Mouse (Mus musculus): ENCODE results near the gene Mtmr12. TPM values are rescaled to one million over a fixed set of nuclear protein-coding genes. Genes with fewer than 3 reads are reported as not detected.

Gene Mtmr12
- polyA plus RNA-seq, 1 experiment from 2014 or later, result 4.0 TPM

GRCm38 (mm10) chr15:12240705-12241328, 36.0 kb downstream of the Mtmr12 start:
- H3K9ac ChIP-seq (replicated peaks), result no peak overlapping the region
- peaks cover 9% of the 10 kb centered on the region for H3K4me1 ChIP-seq (ENCODE audit: insufficient read depth)
- TF ChIP-seq CTCF (IDR thresholded peaks at IDR 0.05; ENCODE audit: low read depth) (no peak), EP300 (IDR thresholded peaks at IDR 0.05; ENCODE audit: low read depth) (no peak)
- no peaks in the 10 kb centered on the region for H3K27me3 ChIP-seq (ENCODE audit: insufficient read depth, low read length)
- H3K4me3 ChIP-seq (ENCODE audit: low read depth, low read length), result no peak overlapping the region
- H3K4me2 ChIP-seq (ENCODE audit: low read depth, low read length), result no peak overlapping the region
- H3K9me3 ChIP-seq (ENCODE audit: low read length), result no peaks in the 10 kb centered on the region
- ATAC-seq, result no peak
- WGBS (ENCODE audit: insufficient replicate concordance), result 74% methylated on average over 3 of the region's 3 CpGs
- peaks cover 38% of the 10 kb centered on the region for H3K36me3 ChIP-seq (replicated peaks; ENCODE audit: insufficient read depth, low read length)
- DNase-seq, result no peak
- H3K27ac ChIP-seq (ENCODE audit: low read depth), result no peak overlapping the region

DNA sequence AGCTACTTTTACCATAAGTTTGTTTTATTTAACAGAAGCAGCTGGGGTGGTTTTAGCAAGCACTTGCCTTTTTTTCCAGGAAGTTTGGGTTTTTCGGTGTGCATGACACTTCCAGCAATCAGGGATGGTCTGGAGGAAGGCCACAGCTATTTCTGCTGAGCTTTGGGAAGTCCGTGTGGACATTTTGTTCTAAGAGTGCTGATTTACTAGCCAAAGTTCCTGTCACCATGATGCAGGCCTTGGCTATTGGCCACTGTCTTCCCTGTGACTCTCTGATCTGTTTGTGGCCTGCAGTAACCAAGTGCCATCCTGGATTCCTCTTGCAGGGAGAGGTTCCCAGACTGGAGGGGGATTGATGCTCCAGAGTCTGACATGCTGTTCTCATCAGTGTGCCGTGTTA, 39.0 kb downstream of the Mtmr12 start:
- ATAC-seq (no peak), DNase-seq (no peak)
- 78% methylated on average over 3 of the region's 3 CpGs for WGBS (ENCODE audit: insufficient replicate concordance)
- peak overlapping the region; percentile 50; the same call in 1 of the 2 replicates for H3K27ac ChIP-seq (ENCODE audit: low read depth)
- no peaks in the 10 kb centered on the region for H3K27me3 ChIP-seq (ENCODE audit: insufficient read depth, low read length)
- H3K4me3 ChIP-seq (ENCODE audit: low read depth, low read length), result no peak overlapping the region
- no peak overlapping the region for H3K9ac ChIP-seq (replicated peaks)
- no peak overlapping the region for H3K4me2 ChIP-seq (ENCODE audit: low read depth, low read length)
- TF ChIP-seq CTCF (IDR thresholded peaks at IDR 0.05; ENCODE audit: low read depth) (no peak), EP300 (IDR thresholded peaks at IDR 0.05; ENCODE audit: low read depth) (peak; percentile 58; the same call in 1 of the 2 replicates)
- no peaks in the 10 kb centered on the region for H3K9me3 ChIP-seq (ENCODE audit: low read length)
- peaks cover 28% of the 10 kb centered on the region for H3K36me3 ChIP-seq (replicated peaks; ENCODE audit: insufficient read depth, low read length)
- peaks cover 8% of the 10 kb centered on the region; the same call in 1 of the 2 replicates for H3K4me1 ChIP-seq (ENCODE audit: insufficient read depth)

DNA sequence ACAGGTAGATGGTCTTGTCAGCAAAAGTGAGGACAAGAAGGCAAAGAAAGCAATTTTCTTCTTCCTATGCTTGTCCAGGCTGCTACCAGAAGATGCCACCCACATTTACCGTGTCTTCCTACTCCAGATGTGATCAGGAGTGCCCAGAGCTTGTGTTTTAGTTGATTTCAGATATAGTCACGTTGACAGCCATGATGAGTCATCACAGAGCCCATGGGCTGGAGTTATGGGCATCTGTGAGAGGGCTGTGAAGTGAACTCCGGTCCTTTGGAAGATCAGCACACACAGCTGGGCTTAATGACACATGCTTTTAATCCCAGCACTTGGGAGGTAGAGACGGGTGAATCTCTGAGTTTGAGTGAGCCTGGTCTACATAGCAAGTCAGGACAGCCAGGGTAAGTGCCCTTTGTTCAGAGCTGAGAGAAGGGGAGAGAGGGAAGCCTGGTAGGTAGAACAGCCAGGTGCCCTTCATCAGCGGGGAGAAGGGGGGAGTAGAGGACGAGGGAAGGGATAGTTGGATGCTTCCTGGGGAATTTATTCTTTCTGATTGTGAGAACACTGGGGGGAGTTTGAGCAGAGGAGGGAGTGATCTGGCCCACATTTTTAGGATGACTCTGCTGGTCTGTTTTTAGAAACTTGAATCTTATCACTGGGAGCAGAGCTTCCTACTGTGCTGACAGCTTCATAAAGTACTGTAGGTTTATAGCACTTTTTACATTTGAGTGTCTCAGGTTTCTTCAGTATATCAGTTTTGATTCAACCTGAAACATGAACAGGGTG, 40.9 kb downstream of the Mtmr12 start:
- peak; percentile 78 for ATAC-seq
- H3K4me2 ChIP-seq (ENCODE audit: low read depth, low read length), result peak overlapping the region; percentile 39
- peaks cover 24% of the 10 kb centered on the region for H3K36me3 ChIP-seq (replicated peaks; ENCODE audit: insufficient read depth, low read length)
- H3K4me1 ChIP-seq (ENCODE audit: insufficient read depth), result peaks cover 8% of the 10 kb centered on the region; the same call in 1 of the 2 replicates
- H3K9ac ChIP-seq (replicated peaks), result no peak overlapping the region
- no peak for DNase-seq
- no peaks in the 10 kb centered on the region for H3K27me3 ChIP-seq (ENCODE audit: insufficient read depth, low read length)
- TF ChIP-seq CTCF (IDR thresholded peaks at IDR 0.05; ENCODE audit: low read depth) (no peak), EP300 (IDR thresholded peaks at IDR 0.05; ENCODE audit: low read depth) (peak; percentile 73)
- H3K27ac ChIP-seq (ENCODE audit: low read depth), result peak overlapping the region; percentile 81
- H3K4me3 ChIP-seq (ENCODE audit: low read depth, low read length), result no peak overlapping the region
- WGBS (ENCODE audit: insufficient replicate concordance), result 36% methylated on average over 6 of the region's 6 CpGs
- H3K9me3 ChIP-seq (ENCODE audit: low read length), result no peaks in the 10 kb centered on the region

- Histone ChIP-seq H3K4me2 (ENCODE audit: low read depth, low read length) (peak overlapping the region; percentile 39; the same call in 1 of the 2 replicates), H3K4me3 (ENCODE audit: low read depth, low read length) (no peak overlapping the region), H3K27me3 (ENCODE audit: insufficient read depth, low read length) (no peaks in the 10 kb centered on the region), H3K36me3 (replicated peaks; ENCODE audit: insufficient read depth, low read length) (peaks cover 29% of the 10 kb centered on the region), H3K27ac (ENCODE audit: low read depth) (peak overlapping the region; percentile 81), H3K4me1 (ENCODE audit: insufficient read depth) (peaks cover 8% of the 10 kb centered on the region; the same call in 1 of the 2 replicates), H3K9me3 (ENCODE audit: low read length) (no peaks in the 10 kb centered on the region), H3K9ac (replicated peaks) (0 out of 2 replicates have a peak overlapping the region, but pooled peaks have one; percentile 26)
- WGBS (ENCODE audit: insufficient replicate concordance), result 60% methylated on average over 11 of the region's 11 CpGs
- TF ChIP-seq CTCF (IDR thresholded peaks at IDR 0.05; ENCODE audit: low read depth), result no peak
- TF ChIP-seq EP300 (IDR thresholded peaks at IDR 0.05; ENCODE audit: low read depth), result peak; percentile 40; the same call in 1 of the 2 replicates
- DNase-seq, result no peak
- ATAC-seq, result peak; percentile 78
Measured at GRCm38 (mm10) chr15:12246360-12247158, 41.7 kb downstream of the Mtmr12 start.

GRCm38 (mm10) chr15:12247159-12247603, 42.4 kb downstream of the Mtmr12 start:
- no peaks in the 10 kb centered on the region for H3K9me3 ChIP-seq (ENCODE audit: low read length)
- ATAC-seq (no peak), DNase-seq (no peak)
- H3K27ac ChIP-seq (ENCODE audit: low read depth), result no peak overlapping the region; the same call in 1 of the 2 replicates
- H3K36me3 ChIP-seq (replicated peaks; ENCODE audit: insufficient read depth, low read length), result peaks cover 34% of the 10 kb centered on the region
- no peak overlapping the region for H3K4me3 ChIP-seq (ENCODE audit: low read depth, low read length)
- H3K4me2 ChIP-seq (ENCODE audit: low read depth, low read length), result no peak overlapping the region
- H3K27me3 ChIP-seq (ENCODE audit: insufficient read depth, low read length), result no peaks in the 10 kb centered on the region
- peaks cover 8% of the 10 kb centered on the region; the same call in 1 of the 2 replicates for H3K4me1 ChIP-seq (ENCODE audit: insufficient read depth)
- H3K9ac ChIP-seq (replicated peaks), result no peak overlapping the region
- no peak for TF ChIP-seq CTCF (IDR thresholded peaks at IDR 0.05; ENCODE audit: low read depth)
- TF ChIP-seq EP300 (IDR thresholded peaks at IDR 0.05; ENCODE audit: low read depth), result no peak
- 78% methylated on average over 4 of the region's 4 CpGs for WGBS (ENCODE audit: insufficient replicate concordance)
